Mouse (Mus musculus) megakaryocyte, embryonic 14.5 days (primary cell): ENCODE data around the gene Cpox.

Source experiments
- FLI1 ChIP-seq: IDR thresholded peaks from 2 replicates; pipeline ENCODE4 v1.6.1; 2012; ENCODE audit warnings: low read length, inconsistent platforms, mixed read lengths
- GATA1 ChIP-seq: IDR thresholded peaks from 3 replicates; pipeline ENCODE4 v1.6.1; 2012; ENCODE audit warnings: mixed read lengths, low read length, inconsistent platforms, borderline replicate concordance

GRCm38 (mm10) chr16:58696796-58697195 lies 26.7 kb downstream of the Cpox start:
- TF ChIP-seq GATA1 (no peak), FLI1 (no peak)
